Mouse (Mus musculus) spleen, postnatal 10 days (tissue): ENCODE results near the gene Srrt.

ENCODE experiments used
- DNase-seq, 2 experiments: peaks; one replicate each; pipeline ENCODE4 v3.0.0; 2021 to 2022; ENCODE audit warnings: low spot score in 2 of 2

The Srrt gene

GRCm38 (mm10) chr5:137307071-137307912, at the start of gene Srrt:
TSS of gene Srrt (minus strand) at chr5:137307674.
- DNase-seq = peak; percentile 77 to 92

GRCm38 (mm10) chr5:137354091-137354490, 46.6 kb upstream of the Srrt start:
- no peak for DNase-seq

- no peak for DNase-seq
Observed at GRCm38 (mm10) chr5:137352011-137352975, 44.8 kb upstream of the Srrt start.

- DNase-seq = no peak
Observed at GRCm38 (mm10) chr5:137351394-137351793, 43.9 kb upstream of the Srrt start.

- no peak for DNase-seq
Observed at GRCm38 (mm10) chr5:137351058-137351380, 43.5 kb upstream of the Srrt start.

GRCm38 (mm10) chr5:137350205-137351057, 43.0 kb upstream of the Srrt start:
- DNase-seq = no peak

- DNase-seq = peak in 1 of 2 experiments; percentile 57
Observed at GRCm38 (mm10) chr5:137349384-137350204, 42.1 kb upstream of the Srrt start, which contains the start of gene Ephb4. TSS of gene Ephb4 (plus strand) at chr5:137350109.

GRCm38 (mm10) chr5:137348482-137349383, 41.3 kb upstream of the Srrt start:
- DNase-seq = peak in 1 of 2 experiments; percentile 35

GRCm38 (mm10) chr5:137347856-137348255, 40.4 kb upstream of the Srrt start:
- no peak for DNase-seq

- no peak for DNase-seq
Observed at GRCm38 (mm10) chr5:137346983-137347382, 39.5 kb upstream of the Srrt start.

GRCm38 (mm10) chr5:137346388-137346787, 38.9 kb upstream of the Srrt start:
- DNase-seq = no peak

- no peak for DNase-seq
Observed at GRCm38 (mm10) chr5:137345821-137346220, 38.3 kb upstream of the Srrt start.

- no peak for DNase-seq
Observed at GRCm38 (mm10) chr5:137343869-137344268, 36.4 kb upstream of the Srrt start.

- DNase-seq = no peak
Observed at GRCm38 (mm10) chr5:137343412-137343811, 35.9 kb upstream of the Srrt start.

GRCm38 (mm10) chr5:137342407-137343012, 35.0 kb upstream of the Srrt start:
- DNase-seq = no peak

GRCm38 (mm10) chr5:137340222-137340621, 32.7 kb upstream of the Srrt start:
- DNase-seq = peak in 1 of 2 experiments; percentile 57

- peak; percentile 35 to 57 for DNase-seq
Observed at GRCm38 (mm10) chr5:137339290-137339979, 32.0 kb upstream of the Srrt start.

GRCm38 (mm10) chr5:137338663-137339289, 31.3 kb upstream of the Srrt start:
- peak; percentile 34 to 41 for DNase-seq
